Mouse (Mus musculus) testis, postnatal 14 days (tissue): Measurements from ENCODE around the gene Pla2g15.
A peak's percentile ranks its signal among the peaks of the same experiment; 100 is the strongest.

Source experiments
- DNase-seq: peaks from one replicate; pipeline ENCODE4 v3.0.0; 2021; ENCODE audit warnings: low spot score

Pla2g15 gene

DNA sequence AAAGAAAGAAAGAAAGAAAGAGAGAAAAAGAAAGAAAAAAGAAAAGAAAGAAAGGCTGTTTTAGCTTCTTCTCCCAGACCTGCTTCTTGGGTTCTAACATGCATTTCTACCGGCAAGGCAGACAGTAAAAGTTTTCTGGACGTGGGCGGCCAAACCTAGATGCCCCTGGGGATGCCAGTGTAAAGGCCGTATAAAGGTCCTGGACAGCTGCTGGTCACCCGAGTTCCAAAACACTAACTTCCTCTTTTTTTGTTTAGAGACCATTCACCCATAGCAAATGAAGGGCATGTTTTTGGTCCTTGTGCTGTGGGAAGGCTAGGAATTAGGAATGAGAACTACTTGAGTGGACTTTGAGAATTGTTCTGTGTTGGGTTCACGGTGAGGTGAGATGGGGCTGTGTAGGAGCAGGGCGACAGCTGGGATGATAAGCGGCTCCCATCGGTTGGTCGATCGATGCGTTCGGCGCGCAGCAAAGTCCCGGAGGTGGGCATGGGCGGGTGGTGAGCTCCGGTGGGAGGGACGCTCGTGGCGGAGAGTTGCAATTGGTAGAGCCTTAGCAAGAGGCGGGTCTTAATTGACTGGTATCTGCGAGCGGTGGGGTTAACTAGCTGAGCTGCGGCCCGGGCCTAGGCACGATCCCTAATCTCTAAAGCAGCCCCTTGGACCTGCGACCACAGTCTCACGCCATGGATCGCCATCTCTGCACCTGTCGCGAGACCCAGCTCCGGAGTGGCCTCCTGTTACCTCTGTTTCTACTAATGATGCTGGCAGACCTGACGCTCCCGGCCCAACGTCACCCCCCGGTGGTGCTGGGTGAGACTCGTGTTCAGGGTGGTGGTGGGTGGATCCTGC, at the start of gene Pla2g15:
TSS of gene Pla2g15 (plus strand) at position 599 of the 852 bp plus-strand sequence.
- peak; percentile 92 for DNase-seq

DNA sequence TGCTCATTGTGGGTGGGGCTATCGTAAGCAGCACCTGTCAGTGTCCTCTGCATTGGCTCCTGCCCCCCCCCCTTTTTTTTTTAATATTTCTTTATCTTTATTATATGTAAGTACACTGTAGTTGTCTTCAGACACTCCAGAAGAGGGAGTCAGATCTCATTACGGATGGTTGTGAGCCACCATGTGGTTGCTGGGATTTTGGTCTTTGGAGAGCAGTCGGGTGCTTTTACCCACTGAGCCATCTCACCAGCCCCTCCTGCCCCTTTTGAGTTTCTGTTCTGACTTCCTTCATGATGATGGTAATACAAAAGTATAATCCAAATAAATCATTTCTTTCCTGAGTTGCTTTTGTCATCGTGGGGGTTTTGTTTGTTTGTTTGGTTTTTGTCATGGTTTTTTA, 47.9 kb upstream of the Pla2g15 start:
- DNase-seq, result no peak

DNA sequence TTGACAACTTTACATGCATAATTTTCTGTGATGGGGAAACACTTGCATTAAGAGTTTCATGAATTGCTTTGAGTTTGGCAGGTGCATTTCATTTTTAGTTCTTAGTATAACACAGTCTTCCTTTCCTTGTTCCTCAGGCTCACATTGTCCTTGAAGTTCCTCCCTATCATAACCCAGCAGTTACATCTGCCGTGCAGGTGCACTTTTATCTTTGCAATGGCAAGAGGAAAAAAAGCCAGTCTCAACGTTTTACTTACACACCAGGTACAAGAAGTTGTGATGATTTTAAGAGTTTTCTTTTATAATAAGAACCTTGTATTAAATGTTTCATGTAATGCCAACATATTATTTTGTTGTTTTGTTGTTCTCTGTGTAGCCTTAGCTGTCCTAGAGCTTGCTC, 46.3 kb upstream of the Pla2g15 start:
- no peak for DNase-seq

DNA sequence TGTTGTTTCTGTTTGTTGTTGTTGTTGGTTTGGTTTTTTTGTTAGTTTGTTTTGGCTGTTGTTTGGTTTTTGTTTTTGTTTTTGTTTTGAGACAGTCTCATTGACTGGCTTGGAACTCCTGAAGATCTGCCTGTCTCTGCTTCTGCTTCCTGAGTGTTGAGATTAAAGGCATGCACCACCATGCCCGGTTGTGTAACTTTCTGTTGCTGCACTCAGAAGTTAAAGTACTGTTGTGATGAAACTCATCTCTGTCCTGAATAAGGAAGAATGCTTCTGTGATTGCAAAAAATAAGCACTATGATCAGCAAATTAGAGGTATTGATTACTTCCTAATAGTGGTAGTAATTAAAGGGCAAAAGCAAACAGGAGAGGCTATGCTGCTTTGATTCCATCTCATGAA, 44.0 kb upstream of the Pla2g15 start:
- DNase-seq, result no peak

DNA sequence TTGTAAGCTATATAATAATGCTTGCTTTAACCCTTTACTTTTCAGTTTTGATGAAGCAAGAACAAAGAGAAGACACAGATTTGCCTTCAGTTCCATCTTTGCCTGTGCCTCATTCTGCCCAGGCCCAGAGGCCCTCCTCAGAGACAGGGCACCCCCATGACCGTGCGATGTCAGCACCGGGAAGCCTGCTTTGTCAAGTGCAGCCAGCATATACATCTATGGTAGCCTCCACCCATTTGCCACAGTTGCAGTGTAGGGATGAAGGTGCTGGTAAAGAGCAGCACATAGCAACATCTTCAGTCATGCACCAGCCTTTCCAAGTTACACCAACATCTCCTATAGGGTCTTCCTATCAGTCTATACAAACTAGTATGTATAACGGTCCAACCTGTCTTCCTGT, 42.1 kb upstream of the Pla2g15 start:
- peak; percentile 29 for DNase-seq

DNA sequence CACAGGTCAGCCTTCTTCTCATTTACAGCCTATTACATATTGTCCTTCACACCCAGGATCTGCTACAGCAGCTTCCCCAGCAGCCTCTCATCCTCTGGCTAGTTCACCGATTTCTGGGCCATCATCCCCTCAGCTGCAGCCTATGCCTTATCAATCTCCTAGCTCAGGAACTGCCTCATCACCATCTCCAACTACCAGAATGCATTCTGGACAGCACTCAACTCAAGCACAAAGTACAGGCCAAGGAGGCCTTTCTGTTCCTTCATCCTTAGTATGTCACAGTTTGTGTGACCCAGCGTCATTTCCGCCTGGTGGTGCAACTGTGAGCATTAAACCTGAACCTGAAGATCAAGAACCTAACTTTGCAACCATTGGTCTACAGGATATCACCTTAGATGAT, 41.5 kb upstream of the Pla2g15 start:
- DNase-seq, result peak; percentile 30

DNA sequence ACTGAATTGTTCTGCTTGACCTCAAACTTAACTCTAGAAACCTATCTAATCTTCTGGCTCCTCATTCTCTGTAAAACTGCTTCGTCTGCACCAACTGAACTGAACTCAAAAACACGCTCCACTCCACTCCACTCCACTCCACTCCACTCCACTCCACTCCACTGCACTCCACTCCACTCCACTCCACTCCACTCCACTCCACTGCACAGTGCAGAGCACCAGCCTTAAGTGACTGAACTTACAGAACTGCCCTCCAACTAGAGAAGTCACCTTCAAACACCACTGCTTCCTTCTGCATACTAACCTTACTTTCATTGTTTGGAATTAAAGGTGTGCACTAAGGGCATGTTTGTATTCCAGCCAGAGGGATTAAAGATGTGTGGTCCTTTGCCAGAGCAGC, 38.2 kb upstream of the Pla2g15 start:
- no peak for DNase-seq

DNA sequence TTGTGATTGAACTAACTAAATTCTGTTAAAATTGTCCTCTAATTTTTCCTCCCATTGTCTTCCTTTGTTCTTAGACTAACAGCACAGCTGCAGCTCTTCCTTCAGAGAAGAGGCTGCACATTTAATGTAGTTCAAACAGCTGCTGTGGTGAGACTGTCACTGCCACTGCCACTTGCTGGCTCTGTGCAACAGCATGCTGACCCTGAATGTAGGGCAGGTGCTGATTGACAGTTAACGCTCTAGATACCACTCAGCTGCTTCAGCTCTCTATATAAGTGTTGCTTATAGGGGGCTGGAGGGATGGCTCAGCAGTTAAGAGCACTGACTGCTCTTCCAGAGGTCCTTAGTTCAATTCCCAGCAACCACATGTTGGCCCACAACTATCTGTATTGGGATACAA, 37.7 kb upstream of the Pla2g15 start:
- no peak for DNase-seq

DNA sequence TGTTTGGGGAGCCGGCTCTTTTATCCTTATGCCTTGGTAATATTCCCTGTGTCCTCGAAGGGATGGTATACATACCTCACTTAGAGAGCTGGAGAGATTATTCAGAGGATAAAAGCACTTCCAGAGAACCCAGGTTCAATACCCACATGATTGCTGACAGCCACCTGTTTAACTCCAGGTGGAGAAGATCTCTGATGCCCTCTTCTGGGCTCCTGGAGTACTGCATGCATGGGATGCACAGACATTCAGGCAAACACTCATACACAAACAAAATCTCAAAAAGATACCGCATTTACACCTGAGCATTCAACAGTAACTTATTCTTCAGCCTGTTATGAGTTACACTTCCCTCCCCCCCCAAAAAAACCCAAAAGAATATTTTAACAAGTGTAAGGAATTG, 34.3 kb upstream of the Pla2g15 start:
- DNase-seq, result no peak

DNA sequence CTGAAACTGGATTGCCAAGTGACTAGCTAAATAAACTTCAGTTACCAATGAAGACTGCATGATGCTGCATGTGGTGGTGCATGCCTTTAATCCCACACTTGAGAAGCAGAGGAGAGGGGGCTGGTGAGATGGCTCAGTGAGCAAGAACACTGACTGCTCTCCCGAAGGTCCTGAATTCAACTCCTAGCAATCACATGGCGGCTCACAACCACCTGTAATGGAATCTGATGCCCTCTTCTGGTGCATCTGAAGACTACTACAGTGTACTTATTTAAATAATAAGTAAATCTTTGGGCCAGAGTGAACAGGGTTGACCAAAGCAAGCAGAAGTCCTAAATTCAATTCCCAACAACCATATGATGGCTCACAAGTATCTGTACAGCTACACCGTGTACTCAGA, 26.8 kb upstream of the Pla2g15 start:
- no peak for DNase-seq

DNA sequence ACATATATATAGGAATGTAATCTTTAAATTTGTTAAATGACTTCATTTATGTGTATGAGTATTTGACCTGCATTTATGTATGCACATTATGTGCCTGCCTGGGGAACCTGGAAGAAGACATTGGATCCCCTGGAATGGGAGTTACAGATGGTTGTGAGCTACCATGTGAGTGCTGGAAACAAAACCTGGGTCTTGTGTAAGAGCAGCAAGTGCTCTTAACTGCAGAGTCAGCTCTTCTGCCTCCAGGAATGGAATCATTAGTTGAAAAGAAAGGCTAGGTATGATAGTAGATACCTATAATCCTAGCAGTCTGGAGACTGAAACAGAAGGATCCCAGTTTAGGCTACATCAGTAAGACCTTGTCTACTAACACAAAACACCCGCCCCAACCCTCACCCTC, 24.1 kb upstream of the Pla2g15 start:
- no peak for DNase-seq

DNA sequence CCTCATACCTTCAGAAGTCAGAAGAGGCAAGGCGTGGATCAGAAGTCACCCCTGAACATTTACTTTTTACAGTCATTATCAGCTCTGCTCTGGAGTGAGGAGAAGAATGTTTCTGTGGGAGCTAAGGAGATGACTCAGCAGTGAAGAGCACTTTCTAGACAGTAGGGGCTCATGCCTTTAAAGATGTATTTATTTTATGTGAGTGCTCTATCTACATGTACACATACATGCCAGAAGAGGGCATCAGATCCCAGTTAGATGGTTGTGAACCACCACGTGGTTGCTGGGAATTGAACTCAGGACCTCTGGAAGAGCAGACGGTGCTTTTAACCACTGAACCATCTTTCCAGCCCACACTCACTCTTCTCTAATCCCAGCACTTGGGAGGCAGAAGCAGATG, 23.1 kb upstream of the Pla2g15 start:
- no peak for DNase-seq

DNA sequence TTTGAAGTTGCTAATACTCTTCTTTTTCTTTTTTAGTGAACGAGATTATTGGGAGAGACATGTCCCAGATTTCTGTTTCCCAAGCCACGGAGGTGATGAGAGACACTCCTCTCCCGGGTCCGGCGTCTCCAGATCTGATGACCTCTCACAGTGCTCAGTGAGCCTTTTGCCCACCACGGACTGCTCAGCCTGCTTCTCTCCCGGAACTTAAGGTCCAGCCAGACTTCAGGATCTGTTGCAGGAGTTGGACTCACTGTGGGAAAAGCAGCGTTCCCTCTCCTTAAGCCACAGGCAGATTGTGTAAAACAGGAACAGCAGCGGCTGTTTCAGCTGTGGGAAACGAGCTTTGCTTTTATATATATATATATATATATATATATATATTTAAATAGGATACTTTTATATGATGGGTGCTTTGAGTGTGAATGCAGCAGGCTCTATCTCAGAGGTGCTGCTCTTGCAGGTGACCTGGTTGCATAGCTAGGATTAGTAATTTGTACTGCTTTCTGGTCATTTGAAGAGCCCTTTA, 22.3 kb upstream of the Pla2g15 start:
- no peak for DNase-seq

DNA sequence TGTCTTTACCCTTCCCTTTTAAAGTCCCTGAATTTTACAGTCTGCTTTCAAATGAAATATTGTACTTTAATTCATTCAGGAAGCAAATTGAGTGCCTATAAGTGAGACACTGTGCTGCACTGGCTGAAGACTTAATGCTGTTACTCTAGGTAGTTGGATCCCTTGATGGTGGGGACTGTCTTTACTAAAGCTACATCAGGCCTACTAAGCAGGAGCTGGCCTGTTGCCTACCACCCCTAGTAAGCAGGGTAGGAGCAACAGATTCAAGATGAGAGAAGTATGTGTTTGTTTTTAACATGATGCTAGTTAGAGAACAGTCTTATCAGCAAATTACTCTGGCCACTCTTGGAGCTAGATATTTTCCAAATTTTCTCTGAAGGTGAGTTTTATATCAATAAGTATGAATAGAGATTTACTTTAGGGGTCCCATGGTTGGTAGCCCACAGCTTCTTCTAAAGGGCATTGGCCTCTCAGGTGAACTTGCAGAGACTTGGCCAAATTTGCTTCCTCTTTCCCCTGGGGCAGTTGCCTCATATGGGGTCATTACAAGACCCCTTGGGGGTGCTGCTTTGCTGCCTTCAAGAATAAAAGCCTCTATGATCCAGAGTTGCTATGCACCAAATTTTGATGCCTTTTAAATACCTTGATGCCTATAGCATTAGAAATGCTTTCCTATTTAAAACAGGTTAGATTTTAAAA, 20.8 kb upstream of the Pla2g15 start:
- DNase-seq, result no peak

DNA sequence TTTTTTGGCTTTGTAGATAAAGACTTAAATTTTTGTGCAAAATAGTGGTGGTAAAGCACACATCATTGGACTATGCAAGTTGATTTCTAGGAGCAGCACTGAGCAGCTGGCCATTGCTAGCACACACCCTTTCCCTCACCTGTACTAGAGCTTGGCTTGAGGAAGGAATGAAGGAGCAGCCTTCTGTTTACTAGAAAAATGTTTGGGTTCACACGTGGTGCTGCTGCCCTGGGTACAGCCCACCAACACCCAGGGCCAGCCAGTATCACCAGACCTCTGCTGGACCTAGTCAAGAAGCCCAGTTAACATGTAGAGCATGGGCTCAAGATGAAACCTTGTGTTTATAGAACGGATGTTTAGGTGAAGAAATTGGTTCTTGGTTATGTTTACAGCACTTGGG, 20.2 kb upstream of the Pla2g15 start:
- DNase-seq, result no peak

DNA sequence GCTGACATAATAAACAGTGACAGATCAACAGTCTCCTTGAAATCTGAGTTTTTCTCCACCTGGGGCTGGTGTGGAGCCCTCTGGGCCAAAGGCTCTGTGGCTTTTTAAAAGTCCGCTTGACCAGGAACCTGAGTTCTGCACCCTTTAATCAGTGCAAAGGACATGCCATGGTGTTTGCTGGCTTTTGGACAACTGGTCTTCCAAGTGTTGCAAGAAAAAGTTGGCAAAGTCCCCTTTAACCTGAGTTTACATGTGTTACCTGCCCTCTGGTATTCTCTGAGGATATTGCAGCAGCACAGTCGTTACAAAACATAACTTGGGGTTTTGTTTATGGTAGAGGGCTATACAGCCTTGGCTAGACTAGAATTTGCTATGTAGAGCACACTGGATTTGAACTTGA, 19.7 kb upstream of the Pla2g15 start:
- no peak for DNase-seq

DNA sequence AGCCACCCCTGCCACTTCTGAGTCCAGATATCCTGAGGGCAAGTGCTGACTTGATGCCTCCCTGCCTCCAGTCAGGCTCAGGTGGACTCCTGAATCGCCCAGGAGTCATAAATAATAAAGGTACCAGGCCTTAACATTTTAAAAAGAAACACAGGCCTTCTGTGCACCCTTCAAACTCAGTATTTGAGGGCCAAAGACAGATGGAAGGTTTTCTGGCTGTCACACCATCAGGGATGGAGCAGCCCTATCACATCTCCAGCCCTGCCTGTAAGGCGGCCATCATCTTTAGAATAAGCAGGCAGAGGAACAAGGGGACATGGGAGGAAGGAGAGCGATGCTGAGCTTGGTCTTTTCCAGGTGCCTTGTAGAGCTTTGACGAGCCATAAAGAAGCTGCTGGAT, 19.2 kb upstream of the Pla2g15 start:
- no peak for DNase-seq

DNA sequence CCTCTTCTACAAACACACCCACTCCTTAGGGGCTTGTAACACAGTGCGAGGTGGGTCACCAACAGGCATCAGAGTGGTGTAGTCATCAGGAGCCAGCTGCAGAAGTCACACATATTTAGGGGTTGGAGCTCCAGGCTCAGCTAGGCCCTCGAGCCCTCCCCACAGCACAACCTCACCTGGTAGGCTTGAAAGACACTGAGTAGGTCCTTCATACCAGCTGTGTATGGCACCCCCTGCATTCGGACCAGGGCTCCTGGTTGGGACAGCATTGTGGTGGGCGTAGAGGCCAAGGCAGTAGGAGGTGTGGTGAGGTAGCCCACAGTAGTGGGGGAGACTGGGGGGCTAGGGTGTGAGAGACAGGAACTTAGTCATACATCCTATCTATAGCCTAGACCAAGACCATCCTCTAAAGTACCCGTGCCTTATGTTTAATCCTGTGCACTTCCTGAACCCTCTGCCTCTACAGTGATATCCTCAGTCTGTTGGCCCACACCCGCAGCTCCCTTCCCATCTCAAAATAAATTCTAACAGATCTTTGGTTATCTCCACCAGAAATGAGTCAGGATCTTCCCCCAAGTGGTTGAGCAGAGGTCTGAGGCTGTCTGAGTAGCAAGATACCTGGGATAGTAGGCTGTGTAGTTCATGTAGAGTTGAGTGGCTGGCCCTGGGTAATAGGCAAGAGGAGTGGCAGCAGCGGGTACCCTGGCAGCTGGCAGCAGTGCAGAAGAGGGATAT, 18.5 kb upstream of the Pla2g15 start:
- DNase-seq, result no peak

DNA sequence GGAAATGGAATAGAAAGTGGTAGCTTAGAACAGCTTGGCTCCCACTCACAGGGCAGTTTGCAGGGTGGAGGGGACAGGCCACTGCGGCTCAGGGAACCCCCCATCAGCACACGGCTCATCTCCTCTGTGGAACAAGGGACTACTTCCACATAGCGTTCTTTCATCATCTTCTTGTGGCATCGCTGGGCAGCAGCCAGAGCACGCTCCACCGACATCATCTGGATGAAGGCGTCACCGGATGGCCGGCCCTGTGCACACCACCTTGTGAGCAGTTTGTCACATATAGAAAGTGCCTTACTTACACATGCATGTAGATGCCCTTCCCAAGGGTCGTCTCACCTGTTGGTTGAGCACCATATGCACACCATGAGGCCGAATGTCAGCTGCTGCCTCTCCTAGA, 17.8 kb upstream of the Pla2g15 start:
- DNase-seq, result no peak

DNA sequence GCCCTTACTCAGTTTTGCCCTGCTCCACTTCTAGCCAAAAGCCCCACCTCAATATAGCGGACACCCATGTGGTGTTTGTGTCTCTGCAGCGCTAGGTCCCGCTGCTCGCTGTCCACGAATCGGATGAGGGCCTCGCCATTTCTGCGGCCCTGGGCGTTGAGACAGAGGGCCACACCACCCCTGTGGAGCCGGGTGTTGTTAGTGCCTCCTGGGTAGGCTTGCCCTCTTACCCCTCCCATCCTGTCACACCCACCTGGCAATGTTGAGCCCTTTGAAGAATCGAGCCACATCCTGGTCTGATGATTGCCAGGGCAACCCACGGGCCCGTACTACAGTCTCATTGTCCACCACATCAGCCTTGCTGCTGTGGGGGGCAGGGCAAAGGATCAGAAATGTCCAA, 16.7 kb upstream of the Pla2g15 start:
- DNase-seq, result no peak

DNA sequence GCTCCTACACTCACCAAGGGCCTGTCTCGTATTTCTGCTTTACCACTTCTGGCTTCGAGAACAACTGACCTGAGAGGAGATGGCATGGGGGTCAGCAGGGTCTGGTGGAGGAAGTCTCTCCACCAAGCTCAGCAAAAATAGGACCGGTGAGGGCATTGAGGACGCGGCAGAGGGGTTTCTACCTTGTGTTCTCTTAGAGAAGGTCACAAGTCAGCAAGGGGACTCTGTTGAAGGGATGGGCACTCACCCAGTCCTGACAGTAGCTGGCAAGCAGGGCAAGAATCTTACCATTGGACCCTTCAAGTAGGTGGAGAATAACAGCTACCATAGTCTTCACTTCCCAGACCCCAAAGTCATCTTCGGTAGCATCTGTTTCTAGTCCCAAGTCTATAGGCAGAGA, 16.3 kb upstream of the Pla2g15 start:
- no peak for DNase-seq

DNA sequence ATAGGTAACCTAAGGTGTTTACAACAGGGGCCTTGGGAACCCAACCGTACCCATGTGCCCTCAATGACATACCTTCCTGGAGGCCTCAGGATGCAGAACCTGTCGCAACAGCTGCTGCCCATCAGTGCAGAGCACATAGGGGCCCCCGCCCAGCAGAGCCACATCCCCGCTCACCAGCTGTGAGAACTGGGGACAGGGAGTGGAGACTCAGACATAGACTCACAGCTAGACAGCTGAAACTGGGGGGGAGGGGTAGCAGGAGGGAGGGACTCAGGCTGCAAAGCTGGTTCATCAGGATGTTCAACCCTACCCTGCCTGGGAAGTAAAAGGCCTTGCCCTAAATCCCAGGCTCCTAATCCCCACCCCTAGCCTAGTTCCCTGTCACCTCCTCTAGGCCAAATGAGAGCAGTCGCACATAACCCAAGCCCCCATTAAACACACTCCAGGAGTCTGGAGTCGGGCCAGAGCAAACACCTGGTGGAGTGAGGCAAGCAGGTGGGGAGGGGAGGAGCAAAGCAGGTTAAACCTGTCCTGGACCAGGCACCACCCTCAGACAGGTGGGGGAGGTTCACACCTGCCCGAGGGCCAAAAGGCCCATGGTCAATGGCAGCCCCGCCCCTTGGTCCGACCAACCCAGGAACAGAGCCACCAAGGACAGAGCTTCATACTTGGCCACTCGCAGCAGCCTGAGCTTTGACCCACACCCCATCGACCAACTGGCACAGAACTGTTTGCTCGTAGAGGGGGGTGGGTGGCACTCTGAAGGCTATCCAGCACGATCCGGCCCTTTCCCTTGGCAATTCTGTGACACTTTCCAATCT, 15.2 kb upstream of the Pla2g15 start:
- peak; percentile 57 for DNase-seq
